Mouse (Mus musculus) MEL (cell line): ENCODE data around the gene Cmklr1. TPM values are rescaled to one million over a fixed set of nuclear protein-coding genes. Genes with fewer than 3 reads are reported as not detected.

Source experiments
- DNase-seq: peaks from one replicate; pipeline ENCODE4 v3.0.0; 2011; ENCODE audit warnings: low read depth, low spot score
- H3K27ac ChIP-seq: 2 replicates; pipeline ENCODE4 v1.5.1; 2012; ENCODE audit warnings: low read depth, mild to moderate bottlenecking, control low read depth, low read length, moderate library complexity; ENCODE audit not compliant: control insufficient read depth
- H3K27me3 ChIP-seq, 2 experiments: fragments of 150-350 bp in 1 of 2; sonication (generic) in 1 of 2; 2 replicates each; pipeline ENCODE4 v1.6.1; 2012; ENCODE audit warnings: low read length in 2 of 2, mild to moderate bottlenecking in 2 of 2, improper control_type of control experiment in 1 of 2, moderate library complexity in 1 of 2; ENCODE audit not compliant: insufficient read depth in 2 of 2, control insufficient read depth in 1 of 2
- H3K36me3 ChIP-seq, 2 experiments: 2 replicates each; pipeline ENCODE4 v1.6.1; 2012 to 2014; ENCODE audit warnings: low read length in 2 of 2, improper control_type of control experiment in 1 of 2, inconsistent platforms in 1 of 2, mild to moderate bottlenecking in 1 of 2; ENCODE audit not compliant: insufficient read depth in 2 of 2, control insufficient read depth in 1 of 2
- H3K4me1 ChIP-seq, 2 experiments: fragments of 150-350 bp in 1 of 2; sonication (generic) in 1 of 2; 2 replicates each; pipeline ENCODE4 v1.6.1; 2012; ENCODE audit warnings: low read length in 2 of 2, improper control_type of control experiment in 1 of 2, mild to moderate bottlenecking in 1 of 2; ENCODE audit not compliant: insufficient read depth in 2 of 2, control insufficient read depth in 1 of 2
- H3K4me3 ChIP-seq, 2 experiments: fragments of 150-350 bp in 1 of 2; sonication (generic) in 1 of 2; 2 replicates each; pipeline ENCODE4 v1.5.1; 2012; ENCODE audit warnings: low read depth in 2 of 2, low read length in 2 of 2, mild to moderate bottlenecking in 2 of 2, moderate library complexity in 2 of 2, control low read depth in 1 of 2, improper control_type of control experiment in 1 of 2; ENCODE audit not compliant: control insufficient read depth in 1 of 2, insufficient read depth in 1 of 2
- H3K79me2 ChIP-seq: 2 replicates; pipeline ENCODE4 v1.6.1; 2012; ENCODE audit warnings: mild to moderate bottlenecking, low read length, moderate library complexity; ENCODE audit not compliant: control insufficient read depth, poor library complexity, insufficient read depth
- H3K9ac ChIP-seq: 2 replicates; pipeline ENCODE4 v1.6.1; 2012; ENCODE audit warnings: low read depth, mild to moderate bottlenecking, control low read depth, low read length, moderate library complexity; ENCODE audit not compliant: control insufficient read depth, poor library complexity, severe bottlenecking
- H3K9me3 ChIP-seq: fragments of 150-350 bp; sonication (generic); replicated peaks from 2 replicates; pipeline ENCODE4 v1.6.1; 2012; ENCODE audit warnings: mild to moderate bottlenecking, low read length, improper control_type of control experiment, moderate library complexity; ENCODE audit not compliant: insufficient read depth
- BHLHE40 ChIP-seq: IDR thresholded peaks from 2 replicates; pipeline ENCODE4 v1.6.1; 2012; ENCODE audit warnings: low read depth, mild to moderate bottlenecking, inconsistent platforms, low read length, improper control_type of control experiment, borderline replicate concordance
- CHD1 ChIP-seq: IDR thresholded peaks from 2 replicates; pipeline ENCODE4 v1.6.1; 2012; ENCODE audit warnings: low read depth, mild to moderate bottlenecking, inconsistent platforms, low read length, improper control_type of control experiment
- CHD2 ChIP-seq: IDR thresholded peaks from 2 replicates; pipeline ENCODE4 v1.6.1; 2011; ENCODE audit warnings: low read length, improper control_type of control experiment
- CTCF ChIP-seq, 3 experiments: IDR thresholded peaks in 2 of 3; conservative IDR thresholded peaks in 1 of 3; 2 replicates each; pipeline ENCODE4 v1.5.1; 2011 to 2012; ENCODE audit warnings: low read length in 3 of 3, low read depth in 2 of 3, mild to moderate bottlenecking in 2 of 3, improper control_type of control experiment in 1 of 3, inconsistent platforms in 1 of 3, mixed read lengths in 1 of 3, moderate library complexity in 1 of 3; ENCODE audit not compliant: control insufficient read depth in 1 of 3, insufficient read depth in 1 of 3, poor library complexity in 1 of 3, severe bottlenecking in 1 of 3
- EP300 ChIP-seq, 2 experiments: IDR thresholded peaks; 2 replicates each; pipeline ENCODE4 v1.6.1; 2011; ENCODE audit warnings: improper control_type of control experiment in 2 of 2, low read length in 2 of 2, low read depth in 1 of 2, mild to moderate bottlenecking in 1 of 2
- ETS1 ChIP-seq: IDR thresholded peaks from 2 replicates; pipeline ENCODE4 v1.6.1; 2012; ENCODE audit warnings: low read depth, mild to moderate bottlenecking, inconsistent platforms, low read length, improper control_type of control experiment, moderate library complexity
- GABPA ChIP-seq: IDR thresholded peaks from 2 replicates; pipeline ENCODE4 v1.6.1; 2012; ENCODE audit warnings: low read depth, mild to moderate bottlenecking, inconsistent platforms, low read length, improper control_type of control experiment, moderate library complexity
- GATA1 ChIP-seq: IDR thresholded peaks from 2 replicates; pipeline ENCODE4 v1.6.1; 2011; ENCODE audit warnings: low read depth, low read length, improper control_type of control experiment
- MAX ChIP-seq: IDR thresholded peaks from 2 replicates; pipeline ENCODE4 v1.6.1; 2011; ENCODE audit warnings: low read length, improper control_type of control experiment
- MAZ ChIP-seq: IDR thresholded peaks from 2 replicates; pipeline ENCODE4 v1.6.1; 2012; ENCODE audit warnings: low read depth, mild to moderate bottlenecking, inconsistent platforms, low read length, improper control_type of control experiment
- MEF2A ChIP-seq: IDR thresholded peaks from 2 replicates; pipeline ENCODE4 v1.6.1; 2014; ENCODE audit warnings: low read depth, mild to moderate bottlenecking, inconsistent platforms, low read length, improper control_type of control experiment; ENCODE audit not compliant: poor library complexity, insufficient replicate concordance, severe bottlenecking; ENCODE audit errors: extremely low read depth
- MXI1 ChIP-seq: IDR thresholded peaks from 2 replicates; pipeline ENCODE4 v1.6.1; 2011; ENCODE audit warnings: mild to moderate bottlenecking, low read depth, low read length, improper control_type of control experiment
- MYB ChIP-seq: IDR thresholded peaks from 2 replicates; pipeline ENCODE4 v1.6.1; 2011; ENCODE audit warnings: mild to moderate bottlenecking, low read depth, low read length, improper control_type of control experiment
- MYC ChIP-seq: IDR thresholded peaks from 2 replicates; pipeline ENCODE4 v1.6.1; 2011; ENCODE audit warnings: low read depth, mild to moderate bottlenecking, low read length, improper control_type of control experiment, moderate library complexity
- POLR2AphosphoS2 ChIP-seq: IDR thresholded peaks from 2 replicates; pipeline ENCODE4 v1.6.1; 2011; ENCODE audit warnings: low read length, improper control_type of control experiment
- RCOR1 ChIP-seq: IDR thresholded peaks from 2 replicates; pipeline ENCODE4 v1.6.1; 2012; ENCODE audit warnings: low read depth, mild to moderate bottlenecking, inconsistent platforms, low read length, improper control_type of control experiment
- SIN3A ChIP-seq: IDR thresholded peaks from 2 replicates; pipeline ENCODE4 v1.6.1; 2012; ENCODE audit warnings: low read length, improper control_type of control experiment, inconsistent platforms
- SMC3 ChIP-seq: IDR thresholded peaks from 2 replicates; pipeline ENCODE4 v1.6.1; 2011; ENCODE audit warnings: low read depth, low read length, improper control_type of control experiment
- TAL1 ChIP-seq: IDR thresholded peaks from 2 replicates; pipeline ENCODE4 v1.6.1; 2012; ENCODE audit warnings: mild to moderate bottlenecking, inconsistent platforms, low read length, moderate library complexity, mixed read lengths
- TCF12 ChIP-seq: IDR thresholded peaks from 2 replicates; pipeline ENCODE4 v1.6.1; 2014; ENCODE audit warnings: low read depth, mild to moderate bottlenecking, inconsistent platforms, low read length, improper control_type of control experiment, moderate library complexity
- UBTF ChIP-seq: IDR thresholded peaks from 2 replicates; pipeline ENCODE4 v1.6.1; 2012; ENCODE audit warnings: low read depth, mild to moderate bottlenecking, inconsistent platforms, low read length, improper control_type of control experiment, moderate library complexity, borderline replicate concordance; ENCODE audit not compliant: insufficient read depth
- USF1 ChIP-seq: IDR thresholded peaks from 2 replicates; pipeline ENCODE4 v1.6.1; 2014; ENCODE audit warnings: low read depth, mild to moderate bottlenecking, inconsistent platforms, low read length, improper control_type of control experiment, moderate library complexity
- ZMIZ1 ChIP-seq: IDR thresholded peaks from 2 replicates; pipeline ENCODE4 v1.6.1; 2012; ENCODE audit warnings: low read depth, mild to moderate bottlenecking, inconsistent platforms, low read length, improper control_type of control experiment, moderate library complexity
- polyA plus RNA-seq, 2 experiments: library from polyadenylated mRNA; stranded (reverse) in 1 of 2; unstranded in 1 of 2; fragments of >175 nt in 1 of 2; fragments of >200 nt in 1 of 2; gene quantifications; 2 replicates each; pipeline versions ENCODE4 v1.2.1 to v1.2.4; 2012; ENCODE audit warnings: low replicate concordance in 2 of 2, low read depth in 1 of 2; ENCODE audit not compliant: insufficient read length in 2 of 2, insufficient read depth in 1 of 2, missing spikeins in 1 of 2
- total RNA-seq: library from RNA; depleted of rRNA; stranded (reverse); fragments of 300-350 nt; gene quantifications from 2 replicates; pipeline ENCODE4 v1.2.3, GENCODE M21; 2012

Gene Cmklr1
- total and polyA plus RNA-seq, 3 experiments: not detected

DNA sequence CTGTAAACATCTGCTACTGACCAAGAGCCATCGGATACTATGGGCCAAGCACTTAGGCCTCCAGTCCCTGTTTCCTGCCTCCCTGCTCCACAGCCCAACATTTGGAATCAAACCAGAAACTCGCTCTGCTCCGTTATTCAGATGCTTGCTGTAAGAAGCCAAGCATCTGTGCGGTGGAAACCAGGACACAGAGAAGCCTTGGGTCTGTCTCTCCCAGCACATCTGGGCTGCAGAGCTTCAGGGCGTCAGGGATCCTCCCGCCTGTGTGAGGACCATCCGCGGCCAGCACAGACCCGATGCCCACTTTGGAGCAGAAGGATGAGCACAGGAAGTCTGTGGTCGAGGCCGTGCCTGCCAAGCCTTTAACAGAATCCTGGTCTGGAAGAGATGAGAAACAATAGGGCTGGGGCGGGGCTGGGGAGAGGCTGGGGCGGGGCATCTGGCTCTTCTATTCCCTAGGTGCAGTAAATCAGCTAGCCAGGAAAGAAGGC lies 42.2 kb downstream of the Cmklr1 start:
- DNase-seq: no peak
- no peak overlapping the region for H3K4me3 ChIP-seq
- TF ChIP-seq MAX (no peak), CHD2 (no peak), SIN3A (no peak), CTCF (IDR thresholded peaks at IDR 0.05 in 2 of 3, conservative IDR thresholded peaks at IDR 0.05 in 1 of 3; ENCODE audit: control insufficient read depth in 1 of 3, insufficient read depth in 1 of 3, low read depth in 2 of 3, low read length in 3 of 3, poor library complexity in 1 of 3, severe bottlenecking in 1 of 3) (no peak), TCF12 (no peak), MEF2A (no peak), UBTF (no peak), EP300 (IDR thresholded peaks at IDR 0.05; ENCODE audit: low read depth in 1 of 2, low read length in 2 of 2) (no peak), USF1 (no peak), TAL1 (no peak)
- H3K36me3 ChIP-seq: no peaks in the 10 kb centered on the region
- no peaks in the 10 kb centered on the region for H3K79me2 ChIP-seq
- no peaks in the 10 kb centered on the region for H3K27me3 ChIP-seq
- H3K27ac ChIP-seq: no peak overlapping the region
- no peak overlapping the region for H3K9ac ChIP-seq
- H3K9me3 ChIP-seq: no peaks in the 10 kb centered on the region
- H3K4me1 ChIP-seq: no peaks in the 10 kb centered on the region

DNA sequence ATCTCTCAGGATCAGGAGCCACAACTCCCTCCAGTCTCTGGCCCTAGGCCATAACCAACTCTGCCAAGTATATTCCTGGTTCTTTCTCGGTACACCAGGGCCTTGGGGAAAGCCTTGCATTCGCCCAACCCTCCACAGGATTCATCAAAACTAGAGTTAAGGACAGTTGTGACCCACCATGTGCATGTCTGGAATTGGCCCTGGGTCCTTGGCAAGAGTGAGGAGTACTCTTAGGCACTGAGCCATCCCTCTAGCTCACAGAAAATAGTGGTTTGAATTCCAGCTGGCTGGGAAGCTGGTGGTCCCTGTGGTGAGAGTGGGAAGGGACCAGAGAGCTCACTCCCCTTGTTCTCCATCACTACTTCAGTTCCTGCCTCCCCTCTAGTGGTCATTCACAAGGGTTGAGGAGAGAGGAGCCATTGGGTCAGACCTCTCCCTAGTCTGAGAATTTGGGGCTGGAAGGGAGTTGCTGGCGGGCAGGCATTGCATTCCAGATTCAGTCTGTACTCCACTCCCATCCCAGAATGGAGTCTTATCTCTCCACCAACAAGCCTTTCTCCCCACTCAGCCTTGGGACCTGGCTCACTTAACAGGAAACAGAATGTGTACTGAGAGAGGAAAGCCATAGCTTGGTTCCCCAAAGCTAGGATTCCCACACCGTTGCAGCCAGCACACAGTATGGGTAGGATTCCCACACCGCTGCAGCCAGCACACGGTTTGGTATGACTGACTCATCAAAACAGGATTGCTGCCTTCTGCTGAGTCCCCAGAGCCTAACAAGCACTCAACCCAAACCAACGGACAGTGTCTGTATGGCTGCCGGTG lies 43.1 kb downstream of the Cmklr1 start:
- Histone ChIP-seq H3K4me3 (no peak overlapping the region), H3K36me3 (no peaks in the 10 kb centered on the region), H3K4me1 (no peaks in the 10 kb centered on the region), H3K27me3 (no peaks in the 10 kb centered on the region), H3K9ac (no peak overlapping the region), H3K27ac (no peak overlapping the region), H3K9me3 (no peaks in the 10 kb centered on the region), H3K79me2 (no peaks in the 10 kb centered on the region)
- TF ChIP-seq CHD1 (no peak), POLR2AphosphoS2 (no peak), GATA1 (no peak), ETS1 (no peak), MYB (no peak), CTCF (IDR thresholded peaks at IDR 0.05 in 2 of 3, conservative IDR thresholded peaks at IDR 0.05 in 1 of 3; ENCODE audit: control insufficient read depth in 1 of 3, insufficient read depth in 1 of 3, low read depth in 2 of 3, low read length in 3 of 3, poor library complexity in 1 of 3, severe bottlenecking in 1 of 3) (no peak), RCOR1 (no peak), MXI1 (no peak), SIN3A (no peak), UBTF (no peak), BHLHE40 (no peak), TAL1 (no peak), MYC (no peak), MAZ (no peak), ZMIZ1 (no peak), SMC3 (no peak), GABPA (no peak)
- no peak for DNase-seq
